Mouse (Mus musculus) liver, embryonic 11.5 days (tissue): Measurements from ENCODE around the gene Sdccag8. TPM values are rescaled to one million over a fixed set of nuclear protein-coding genes. Genes with fewer than 3 reads are reported as not detected.

Experiments used
- ATAC-seq: fragments of 200-750 bp; cut with Nextera tagmentation; replicated peaks from 2 replicates; pipeline ENCODE4 v1.8.0; 2017; ENCODE audit warnings: moderate number of reproducible peaks, mild to moderate bottlenecking, moderate TSS enrichment, moderate library complexity; ENCODE audit not compliant: low FRiP score
- DNase-seq: peaks from one replicate; pipeline ENCODE4 v3.0.0-alpha.2; 2017; ENCODE audit warnings: low spot score
- H3K27ac ChIP-seq: fragments of 300-500 bp; sonication (generic); 2 replicates; pipeline ENCODE4 v1.5.1; 2014; ENCODE audit warnings: mild to moderate bottlenecking, low read depth, low read length, control low read depth
- H3K27me3 ChIP-seq: fragments of 300-500 bp; sonication (generic); replicated peaks from 2 replicates; pipeline ENCODE4 v1.6.1; 2014; ENCODE audit warnings: low read length, mixed read lengths; ENCODE audit not compliant: control insufficient read depth, insufficient read depth
- H3K36me3 ChIP-seq: fragments of 300-500 bp; sonication (generic); 2 replicates; pipeline ENCODE4 v1.6.1; 2014; ENCODE audit warnings: mild to moderate bottlenecking, low read length, moderate library complexity, mixed read lengths; ENCODE audit not compliant: control insufficient read depth, insufficient read depth
- H3K4me1 ChIP-seq: fragments of 300-500 bp; sonication (generic); replicated peaks from 2 replicates; pipeline ENCODE4 v1.6.1; 2014; ENCODE audit warnings: low read length, mixed read lengths; ENCODE audit not compliant: control insufficient read depth, insufficient read depth
- H3K4me2 ChIP-seq: fragments of 300-500 bp; sonication (generic); 2 replicates; pipeline ENCODE4 v1.6.1; 2014; ENCODE audit warnings: mild to moderate bottlenecking, control low read depth, moderate library complexity
- H3K4me3 ChIP-seq: fragments of 300-500 bp; sonication (generic); 2 replicates; pipeline ENCODE4 v1.5.1; 2014; ENCODE audit warnings: low read depth, low read length, control low read depth
- H3K9ac ChIP-seq: fragments of 300-500 bp; sonication (generic); 2 replicates; pipeline ENCODE4 v1.6.1; 2014; ENCODE audit warnings: low read depth, low read length, control low read depth
- H3K9me3 ChIP-seq: fragments of 300-500 bp; sonication (generic); 2 replicates; pipeline ENCODE4 v1.6.1; 2016; ENCODE audit warnings: low read length, inconsistent platforms, mixed read lengths; ENCODE audit not compliant: control insufficient read depth
- WGBS: fragments of 180-500 bp; shearing (Covaris S2); extraction: QIAGEN DNeasy Blood & Tissue Kit; methylation state at CpG from one replicate; pipeline ENCODE4 v1.1.7; 2014; 5-methylcytosine and 5-hydroxymethylcytosine counted together
- polyA plus RNA-seq: library from polyadenylated mRNA; unstranded; fragments of >200 nt; fragmentation: Nextera tagmentation; extraction: Ambion mirVana; gene quantifications from 2 replicates; pipeline ENCODE4 v1.2.1, GENCODE M21; 2014

Gene Sdccag8
- polyA plus RNA-seq, 1 experiment from 2014 or later = 11.7 TPM

GRCm38 (mm10) chr1:177045885-177046284 is 231.4 kb downstream of the Sdccag8 start:
- no peaks in the 10 kb centered on the region for H3K9me3 ChIP-seq
- H3K4me3 ChIP-seq = no peak overlapping the region
- ATAC-seq = no peak
- no peaks in the 10 kb centered on the region; the same call in 1 of the 2 replicates for H3K4me1 ChIP-seq
- DNase-seq = no peak
- no peak overlapping the region for H3K27ac ChIP-seq
- no peak overlapping the region for H3K9ac ChIP-seq
- H3K36me3 ChIP-seq = no peaks in the 10 kb centered on the region
- no peaks in the 10 kb centered on the region for H3K27me3 ChIP-seq
- no peak overlapping the region for H3K4me2 ChIP-seq

- no peaks in the 10 kb centered on the region for H3K27me3 ChIP-seq
- DNase-seq (no peak), ATAC-seq (no peak)
- no peak overlapping the region for H3K27ac ChIP-seq
- no peaks in the 10 kb centered on the region for H3K9me3 ChIP-seq
- WGBS = 77% methylated on average over 2 of the region's 2 CpGs
- H3K4me3 ChIP-seq = no peak overlapping the region
- H3K4me2 ChIP-seq = no peak overlapping the region
- H3K4me1 ChIP-seq = no peaks in the 10 kb centered on the region; the same call in 1 of the 2 replicates
- H3K9ac ChIP-seq = no peak overlapping the region
- no peaks in the 10 kb centered on the region for H3K36me3 ChIP-seq
Observed at GRCm38 (mm10) chr1:177046963-177047362, 232.5 kb downstream of the Sdccag8 start.

- WGBS = 89% methylated on average over 2 of the region's 2 CpGs
- H3K36me3 ChIP-seq = no peaks in the 10 kb centered on the region
- no peak overlapping the region for H3K4me2 ChIP-seq
- H3K9ac ChIP-seq = no peak overlapping the region
- H3K9me3 ChIP-seq = no peaks in the 10 kb centered on the region
- H3K27ac ChIP-seq = no peak overlapping the region
- DNase-seq (no peak), ATAC-seq (no peak)
- no peak overlapping the region for H3K4me3 ChIP-seq
- H3K4me1 ChIP-seq = no peaks in the 10 kb centered on the region; the same call in 1 of the 2 replicates
- no peaks in the 10 kb centered on the region for H3K27me3 ChIP-seq
Observed at GRCm38 (mm10) chr1:177048773-177049172, 234.3 kb downstream of the Sdccag8 start.

- WGBS = 90% methylated on average over 11 of the region's 11 CpGs
- H3K9me3 ChIP-seq = no peaks in the 10 kb centered on the region
- H3K4me2 ChIP-seq = no peak overlapping the region
- no peak overlapping the region for H3K4me3 ChIP-seq
- no peak overlapping the region for H3K27ac ChIP-seq
- no peaks in the 10 kb centered on the region for H3K4me1 ChIP-seq
- no peaks in the 10 kb centered on the region for H3K36me3 ChIP-seq
- H3K9ac ChIP-seq = no peak overlapping the region
- ATAC-seq (no peak), DNase-seq (no peak)
- no peaks in the 10 kb centered on the region for H3K27me3 ChIP-seq
Observed at GRCm38 (mm10) chr1:177051366-177051963, 237.0 kb downstream of the Sdccag8 start.

- Histone ChIP-seq H3K9ac (no peak overlapping the region), H3K9me3 (no peaks in the 10 kb centered on the region), H3K27me3 (no peaks in the 10 kb centered on the region), H3K36me3 (no peaks in the 10 kb centered on the region), H3K27ac (no peak overlapping the region), H3K4me3 (no peak overlapping the region), H3K4me1 (no peaks in the 10 kb centered on the region), H3K4me2 (no peak overlapping the region)
- DNase-seq (no peak), ATAC-seq (no peak)
- 75% methylated on average over 2 of the region's 2 CpGs for WGBS
Observed at GRCm38 (mm10) chr1:177054891-177055290, 240.4 kb downstream of the Sdccag8 start.

GRCm38 (mm10) chr1:177061761-177062160 is 247.3 kb downstream of the Sdccag8 start:
- DNase-seq = no peak
- no peak overlapping the region for H3K27ac ChIP-seq
- no peaks in the 10 kb centered on the region for H3K4me1 ChIP-seq
- no peaks in the 10 kb centered on the region for H3K9me3 ChIP-seq
- no peaks in the 10 kb centered on the region for H3K27me3 ChIP-seq
- ATAC-seq = no peak
- H3K4me2 ChIP-seq = no peak overlapping the region
- no peaks in the 10 kb centered on the region for H3K36me3 ChIP-seq
- H3K4me3 ChIP-seq = no peak overlapping the region
- no peak overlapping the region for H3K9ac ChIP-seq
- WGBS = 83% methylated on average over 2 of the region's 2 CpGs

GRCm38 (mm10) chr1:177065732-177066131 is 251.3 kb downstream of the Sdccag8 start:
- no peak overlapping the region for H3K4me3 ChIP-seq
- ATAC-seq (no peak; the same call in 1 of the 2 replicates), DNase-seq (no peak)
- H3K9ac ChIP-seq = no peak overlapping the region
- H3K9me3 ChIP-seq = no peaks in the 10 kb centered on the region
- H3K36me3 ChIP-seq = no peaks in the 10 kb centered on the region
- no peaks in the 10 kb centered on the region for H3K4me1 ChIP-seq
- H3K27ac ChIP-seq = no peak overlapping the region
- H3K27me3 ChIP-seq = no peaks in the 10 kb centered on the region
- no peak overlapping the region for H3K4me2 ChIP-seq

- no peak overlapping the region for H3K4me2 ChIP-seq
- no peaks in the 10 kb centered on the region for H3K9me3 ChIP-seq
- no peaks in the 10 kb centered on the region for H3K4me1 ChIP-seq
- DNase-seq (no peak), ATAC-seq (no peak)
- no peaks in the 10 kb centered on the region for H3K27me3 ChIP-seq
- no peak overlapping the region for H3K9ac ChIP-seq
- H3K36me3 ChIP-seq = no peaks in the 10 kb centered on the region
- no peak overlapping the region for H3K4me3 ChIP-seq
- 84% methylated on average over 8 of the region's 8 CpGs for WGBS
- H3K27ac ChIP-seq = no peak overlapping the region
Observed at GRCm38 (mm10) chr1:177067123-177067646, 252.7 kb downstream of the Sdccag8 start.

GRCm38 (mm10) chr1:177069161-177069560 is 254.7 kb downstream of the Sdccag8 start:
- no peaks in the 10 kb centered on the region for H3K4me1 ChIP-seq
- DNase-seq = no peak
- no peak for ATAC-seq
- WGBS = 77% methylated on average over 2 of the region's 2 CpGs
- H3K27ac ChIP-seq = no peak overlapping the region
- H3K36me3 ChIP-seq = no peaks in the 10 kb centered on the region
- no peak overlapping the region for H3K4me2 ChIP-seq
- H3K9ac ChIP-seq = no peak overlapping the region
- no peaks in the 10 kb centered on the region for H3K9me3 ChIP-seq
- H3K4me3 ChIP-seq = no peak overlapping the region
- no peaks in the 10 kb centered on the region for H3K27me3 ChIP-seq
